10 mouse cellular contexts compared by ENCODE assay signal in genomic region chr13:59735190-59735589, GRCm38 (mm10). TPM values are rescaled to one million over a fixed set of nuclear protein-coding genes. Genes with fewer than 3 reads are reported as not detected.
DNase-seq lines count a peak whose midpoint lies in the region; ATAC-seq lines count a peak whose summit lies in the region.
"Had no signal": no experiment of that assay in that cellular context is flagged by ENCODE, and none has a peak within 500 bp of the region (broad histone marks: within the 10 kb centered on the region; RNA-seq: fewer than 3 reads in every experiment).

No protein-coding gene starts in this region.

- ATAC-seq in CD4-positive, CD25-positive, alpha-beta regulatory T cell, adult 4 months: no peak
- peak; percentile 79 for ATAC-seq in granulocyte monocyte progenitor cell, adult 5-6 weeks (replicated peaks; ENCODE audit: poor library complexity, severe bottlenecking)

- peak; percentile 17 for DNase-seq in CD4-positive, CD25-positive, alpha-beta regulatory T cell, adult 2 months (ENCODE audit: low read depth, low spot score)
- DNase-seq in Muller cell, postnatal 12 days (ENCODE audit: inconsistent ontology term): peak; percentile 71
- DNase-seq in mesoderm, embryonic 11.5 days (ENCODE audit: low read depth, low spot score): peak; percentile 28
- no peak for DNase-seq in layer of hippocampus, adult 9-11 months
- no peak for DNase-seq in layer of hippocampus, postnatal 10 days (ENCODE audit: low spot score in 2 of 2)
- no peak for DNase-seq in layer of hippocampus, postnatal 14 days (ENCODE audit: low spot score in 2 of 2)

RNA-seq across cellular contexts. Expression of gene Spata31d1d, which starts 3.6 kb away (rescaled TPM):
- not detected for polyA plus RNA-seq in CD4-positive, CD25-positive, alpha-beta regulatory T cell, adult 4 months (2017; shearing (Covaris generic))
- not detected in 2 replicates for total RNA-seq in granulocyte monocyte progenitor cell, adult 5-6 weeks (2014; fragmentation: Nextera tagmentation)
- not detected in 2 replicates for total RNA-seq in granulocyte monocyte progenitor cell, adult 5-6 weeks (2017)
- total RNA-seq in layer of hippocampus, postnatal 10 days (2021): not detected
- total RNA-seq in layer of hippocampus, postnatal 14 days (2021): not detected
- total RNA-seq: left cerebral cortex, postnatal 25 days had no signal
- polyA plus RNA-seq: embryonic facial prominence, embryonic 12.5 days had no signal

RNA-seq across cellular contexts. Expression of gene 1700014D04Rik, which starts 11.4 kb away (rescaled TPM):
- not detected for polyA plus RNA-seq in CD4-positive, CD25-positive, alpha-beta regulatory T cell, adult 4 months (2017; shearing (Covaris generic))
- total RNA-seq in granulocyte monocyte progenitor cell, adult 5-6 weeks (2014; fragmentation: Nextera tagmentation): not detected in 2 replicates
- not detected in 2 replicates for total RNA-seq in granulocyte monocyte progenitor cell, adult 5-6 weeks (2017)
- 1 to 10 TPM in 1 of 2 experiments, under 1 TPM in 1; 0.56 to 1.2 TPM for total RNA-seq in layer of hippocampus, postnatal 10 days (2021)
- 1 to 10 TPM in 1 of 2 experiments, under 1 TPM in 1; 0.88 to 1.0 TPM for total RNA-seq in layer of hippocampus, postnatal 14 days (2021)

RNA-seq across cellular contexts. Expression of gene Spata31d1b, which starts 23.1 kb away (rescaled TPM):
- polyA plus RNA-seq in CD4-positive, CD25-positive, alpha-beta regulatory T cell, adult 4 months (2017; shearing (Covaris generic)): not detected
- total RNA-seq in granulocyte monocyte progenitor cell, adult 5-6 weeks (2014; fragmentation: Nextera tagmentation): not detected in 2 replicates
- not detected in 2 replicates for total RNA-seq in granulocyte monocyte progenitor cell, adult 5-6 weeks (2017)
- total RNA-seq in layer of hippocampus, postnatal 10 days (2021): under 1 TPM in 1 of 2 experiments, not detected in 1; 0.11 TPM
- total RNA-seq in layer of hippocampus, postnatal 14 days (2021): under 1 TPM in 1 of 2 experiments, not detected in 1; 0.18 TPM
- polyA plus RNA-seq: embryonic facial prominence, embryonic 12.5 days had no signal

RNA-seq across cellular contexts. Expression of gene Spata31d1a, which starts 25.1 kb away (rescaled TPM):
- polyA plus RNA-seq in CD4-positive, CD25-positive, alpha-beta regulatory T cell, adult 4 months (2017; shearing (Covaris generic)): not detected
- not detected in 2 replicates for total RNA-seq in granulocyte monocyte progenitor cell, adult 5-6 weeks (2014; fragmentation: Nextera tagmentation)
- not detected in 2 replicates for total RNA-seq in granulocyte monocyte progenitor cell, adult 5-6 weeks (2017)
- total RNA-seq in layer of hippocampus, postnatal 10 days (2021): under 1 TPM; 0.11 to 0.21 TPM
- total RNA-seq in layer of hippocampus, postnatal 14 days (2021): under 1 TPM; 0.12 to 0.26 TPM
- polyA plus RNA-seq: embryonic facial prominence, embryonic 12.5 days had no signal

RNA-seq across cellular contexts. Expression of gene Isca1, which starts 34.4 kb away (rescaled TPM):
- 10 to 100 TPM; 54.6 to 62.5 TPM for polyA plus RNA-seq in CD4-positive, CD25-positive, alpha-beta regulatory T cell, adult 4 months (2017; shearing (Covaris generic))
- 47.4 and 55.1 TPM in 2 replicates for total RNA-seq in granulocyte monocyte progenitor cell, adult 5-6 weeks (2014; fragmentation: Nextera tagmentation)
- 23.4 and 25.8 TPM in 2 replicates for total RNA-seq in granulocyte monocyte progenitor cell, adult 5-6 weeks (2017)
- 100 to 1,000 TPM; 101 to 102 TPM for total RNA-seq in layer of hippocampus, postnatal 10 days (2021)
- total RNA-seq in layer of hippocampus, postnatal 14 days (2021): 100 to 1,000 TPM; 123 to 129 TPM

Comparison
In these comparisons a context has a peak if more than half of its experiments do, and no peak if none do; other contexts are left out.
1. DNase-seq: peak in CD4-positive, CD25-positive, alpha-beta regulatory T cell, adult 2 months (single experiment), Muller cell, postnatal 12 days (single experiment) and mesoderm, embryonic 11.5 days (single experiment); none in layer of hippocampus, adult 9-11 months (single experiment), layer of hippocampus, postnatal 10 days (0 of 2) and layer of hippocampus, postnatal 14 days (0 of 2).